Mouse (Mus musculus) midbrain, postnatal 0 days (tissue): ENCODE results near the gene Rccd1. TPM values are rescaled to one million over a fixed set of nuclear protein-coding genes. Genes with fewer than 3 reads are reported as not detected.

Experiments
- ATAC-seq: fragments of 200-750 bp; cut with Nextera tagmentation; 2 replicates; pipeline ENCODE4 v1.8.0; 2017; ENCODE audit warnings: moderate number of reproducible peaks, mild to moderate bottlenecking, moderate TSS enrichment, moderate library complexity; ENCODE audit not compliant: low FRiP score
- DNase-seq: peaks from one replicate; pipeline ENCODE4 v3.0.0-alpha.2; 2015; ENCODE audit warnings: low spot score
- H3K27ac ChIP-seq: fragments of 300-500 bp; sonication (generic); 2 replicates; pipeline ENCODE4 v1.5.1; 2014; ENCODE audit warnings: low read depth, mild to moderate bottlenecking, low read length, mixed read lengths
- H3K27me3 ChIP-seq: fragments of 300-500 bp; sonication (generic); 2 replicates; pipeline ENCODE4 v1.6.1; 2014; ENCODE audit warnings: low read length, control low read depth, mixed read lengths; ENCODE audit not compliant: insufficient read depth
- H3K36me3 ChIP-seq: fragments of 300-500 bp; sonication (generic); 2 replicates; pipeline ENCODE4 v1.6.1; 2014; ENCODE audit warnings: low read length, control low read depth, mixed read lengths; ENCODE audit not compliant: insufficient read depth
- H3K4me1 ChIP-seq: fragments of 300-500 bp; sonication (generic); 2 replicates; pipeline ENCODE4 v1.6.1; 2014; ENCODE audit warnings: mild to moderate bottlenecking, control low read depth, antibody characterized with exemption, low read length, mixed read lengths; ENCODE audit not compliant: insufficient read depth
- H3K4me2 ChIP-seq: fragments of 300-500 bp; sonication (generic); 2 replicates; pipeline ENCODE4 v1.6.1; 2014; ENCODE audit warnings: low read depth, mild to moderate bottlenecking, low read length, mixed read lengths; ENCODE audit not compliant: poor library complexity, severe bottlenecking
- H3K4me3 ChIP-seq: fragments of 300-500 bp; sonication (generic); 2 replicates; pipeline ENCODE4 v1.5.1; 2014; ENCODE audit warnings: low read depth, mild to moderate bottlenecking, low read length, moderate library complexity
- H3K9ac ChIP-seq: fragments of 300-500 bp; sonication (generic); replicated peaks from 2 replicates; pipeline ENCODE4 v1.6.1; 2014; ENCODE audit warnings: mild to moderate bottlenecking, low read length, moderate library complexity, mixed read lengths; ENCODE audit not compliant: poor library complexity, severe bottlenecking
- H3K9me3 ChIP-seq: fragments of 300-500 bp; sonication (generic); 2 replicates; pipeline ENCODE4 v1.6.1; 2016; ENCODE audit warnings: low read length, control low read depth
- CTCF ChIP-seq: IDR thresholded peaks from 2 replicates; pipeline ENCODE4 v1.5.1; 2016; ENCODE audit warnings: antibody characterized with exemption, mild to moderate bottlenecking
- WGBS: fragments of 180-500 bp; shearing (Covaris S2); extraction: QIAGEN DNeasy Blood & Tissue Kit; methylation state at CpG from one replicate; pipeline ENCODE4 v1.1.7; 2014; 5-methylcytosine and 5-hydroxymethylcytosine counted together
- polyA plus RNA-seq: library from polyadenylated mRNA; unstranded; fragments of >200 nt; fragmentation: Nextera tagmentation; extraction: Ambion mirVana; gene quantifications from 2 replicates; pipeline ENCODE4 v1.2.1, GENCODE M21; 2015
- total RNA-seq: library from RNA; depleted of rRNA; stranded (reverse); fragments of >200 nt; gene quantifications from 2 replicates; pipeline ENCODE4 v1.2.3, GENCODE M21; 2014

Rccd1 gene
- total and polyA plus RNA-seq, 2 experiments from 2014 or later = 7.4 to 22.7 TPM

GRCm38 (mm10) chr7:80339371-80339770 is 15.1 kb upstream of the Rccd1 start:
- Histone ChIP-seq H3K9ac (peak overlapping the region; percentile 79), H3K27ac (peak overlapping the region; percentile 90), H3K36me3 (peaks cover 27% of the 10 kb centered on the region), H3K9me3 (no peaks in the 10 kb centered on the region), H3K4me2 (peak overlapping the region; percentile 82), H3K4me1 (peaks cover 28% of the 10 kb centered on the region; the same call in 1 of the 2 replicates), H3K27me3 (no peaks in the 10 kb centered on the region), H3K4me3 (peak overlapping the region; percentile 53)
- ATAC-seq (no peak), DNase-seq (peak; percentile 45)
- no peak for TF ChIP-seq CTCF
- 6% methylated on average over 17 of the region's 17 CpGs for WGBS

- Histone ChIP-seq H3K27ac (no peak overlapping the region), H3K4me1 (peaks cover 16% of the 10 kb centered on the region; the same call in 1 of the 2 replicates), H3K9me3 (no peaks in the 10 kb centered on the region), H3K4me3 (no peak overlapping the region), H3K9ac (no peak overlapping the region), H3K4me2 (no peak overlapping the region), H3K36me3 (peaks cover 47% of the 10 kb centered on the region), H3K27me3 (no peaks in the 10 kb centered on the region)
- TF ChIP-seq CTCF = no peak
- no peak for DNase-seq
- ATAC-seq = no peak
- WGBS = 94% methylated on average over 3 of the region's 3 CpGs
These were observed 12.7 kb upstream of the Rccd1 start for GRCm38 (mm10) chr7:80336932-80337331.

GRCm38 (mm10) chr7:80334848-80335247 is 10.6 kb upstream of the Rccd1 start:
- no peak for ATAC-seq
- Histone ChIP-seq H3K4me1 (peaks cover 13% of the 10 kb centered on the region; the same call in 1 of the 2 replicates), H3K27me3 (no peaks in the 10 kb centered on the region), H3K27ac (no peak overlapping the region), H3K9me3 (no peaks in the 10 kb centered on the region), H3K4me2 (no peak overlapping the region), H3K4me3 (no peak overlapping the region), H3K9ac (no peak overlapping the region), H3K36me3 (peaks cover 66% of the 10 kb centered on the region)
- TF ChIP-seq CTCF = no peak
- 96% methylated on average over 4 of the region's 4 CpGs for WGBS
- no peak for DNase-seq

GRCm38 (mm10) chr7:80331433-80331832 is 7.2 kb upstream of the Rccd1 start:
- DNase-seq = no peak
- no peak for ATAC-seq
- no peak overlapping the region for H3K27ac ChIP-seq
- TF ChIP-seq CTCF = no peak
- no peaks in the 10 kb centered on the region for H3K4me1 ChIP-seq
- no peak overlapping the region for H3K9ac ChIP-seq
- no peaks in the 10 kb centered on the region for H3K9me3 ChIP-seq
- peaks cover 88% of the 10 kb centered on the region for H3K36me3 ChIP-seq
- no peaks in the 10 kb centered on the region for H3K27me3 ChIP-seq
- H3K4me3 ChIP-seq = no peak overlapping the region
- WGBS = 98% methylated on average over 19 of the region's 19 CpGs
- H3K4me2 ChIP-seq = no peak overlapping the region

GRCm38 (mm10) chr7:80330278-80330677 is 6.0 kb upstream of the Rccd1 start:
- Histone ChIP-seq H3K27ac (no peak overlapping the region), H3K4me1 (no peaks in the 10 kb centered on the region), H3K36me3 (peaks cover 88% of the 10 kb centered on the region), H3K27me3 (no peaks in the 10 kb centered on the region), H3K9me3 (no peaks in the 10 kb centered on the region), H3K4me2 (no peak overlapping the region), H3K4me3 (no peak overlapping the region), H3K9ac (no peak overlapping the region)
- DNase-seq (no peak), ATAC-seq (no peak)
- no peak for TF ChIP-seq CTCF
- WGBS = 81% methylated on average over 8 of the region's 8 CpGs

- H3K9me3 ChIP-seq = no peaks in the 10 kb centered on the region
- H3K27me3 ChIP-seq = no peaks in the 10 kb centered on the region
- TF ChIP-seq CTCF = no peak
- peaks cover 54% of the 10 kb centered on the region for H3K36me3 ChIP-seq
- DNase-seq (no peak), ATAC-seq (no peak)
- H3K27ac ChIP-seq = no peak overlapping the region
- WGBS = 98% methylated on average over 19 of the region's 19 CpGs
- H3K4me3 ChIP-seq = no peak overlapping the region
- no peak overlapping the region for H3K9ac ChIP-seq
- no peak overlapping the region for H3K4me2 ChIP-seq
- H3K4me1 ChIP-seq = peaks cover 7% of the 10 kb centered on the region
These were observed 1.8 kb upstream of the Rccd1 start for GRCm38 (mm10) chr7:80326076-80326475.
